Mouse (Mus musculus) naive thymus-derived CD4-positive, alpha-beta T cell, adult 5 months (primary cell): ENCODE measurements around the gene Fgfbp1. TPM values are rescaled to one million over a fixed set of nuclear protein-coding genes. Genes with fewer than 3 reads are reported as not detected.

Experiments
- polyA plus RNA-seq: library from polyadenylated mRNA; unstranded; fragments of 100-300 nt; shearing (Covaris generic); gene quantifications from one replicate; pipeline ENCODE4 v1.2.1, GENCODE M21; 2017

Gene Fgfbp1
- polyA plus RNA-seq = not detected

GRCm38 (mm10) chr5:43981620-43982019 is at the start of gene Fgfbp1:
Fgfbp1 (minus strand) TSS chr5:43981779.

Other genes with a start within 250 kb of the Fgfbp1 start
- not detected for gene Bst1, start 162.9 kb downstream of the Fgfbp1 start, polyA plus RNA-seq
- gene Fbxl5, start 160.1 kb downstream of the Fgfbp1 start, polyA plus RNA-seq = 71.5 TPM
- 0.17 TPM for gene Cd38, start 113.2 kb downstream of the Fgfbp1 start, polyA plus RNA-seq
- not detected for gene Gm7879, start 68.6 kb downstream of the Fgfbp1 start, polyA plus RNA-seq
- gene Prom1, start 120.3 kb upstream of the Fgfbp1 start, polyA plus RNA-seq = 1.1 TPM
- gene Tapt1, start 244.8 kb upstream of the Fgfbp1 start, polyA plus RNA-seq = 184 TPM